In genomic region chr15:78982658-78983435, GRCm38 (mm10) we compare ENCODE assay signal across 8 mouse cellular contexts. TPM values are rescaled to one million over a fixed set of nuclear protein-coding genes. Genes with fewer than 3 reads are reported as not detected.
A peak's percentile ranks its signal among the peaks of the same experiment; 100 is the strongest.
DNase-seq lines count a peak whose midpoint lies in the region; ATAC-seq and TF ChIP-seq lines count a peak whose summit lies in the region.

No protein-coding gene starts in this region.

- H3K36me3 ChIP-seq in ES-Bruce4 (ENCODE audit: control insufficient read depth, insufficient read depth, low read length, poor library complexity, severe bottlenecking) = no peaks in the 10 kb centered on the region
- H3K36me3 ChIP-seq in heart, embryonic 16.5 days (ENCODE audit: control insufficient read depth, insufficient read depth) = no peaks in the 10 kb centered on the region
- no peaks in the 10 kb centered on the region for H3K36me3 ChIP-seq in neural tube, embryonic 14.5 days (ENCODE audit: control insufficient read depth, insufficient read depth, low read length)
- no peaks in the 10 kb centered on the region for H3K36me3 ChIP-seq in testis, adult 2 months (ENCODE audit: control insufficient read depth, insufficient read depth, low read length)

- H3K27ac ChIP-seq in ES-Bruce4 (ENCODE audit: insufficient read depth, low read length) = peak overlapping the region; percentile 87
- peak overlapping the region; percentile 94 for H3K27ac ChIP-seq in heart, embryonic 16.5 days (ENCODE audit: low read length)
- H3K27ac ChIP-seq in neural tube, embryonic 14.5 days (ENCODE audit: low read depth, low read length) = peak overlapping the region; percentile 70
- peak overlapping the region; percentile 86 for H3K27ac ChIP-seq in testis, adult 2 months (ENCODE audit: control insufficient read depth, insufficient read depth, low read depth, low read length)

- H3K4me1 ChIP-seq in ES-Bruce4 (ENCODE audit: control insufficient read depth, insufficient read depth, low read length) = peaks cover 2% of the 10 kb centered on the region
- peaks cover 52% of the 10 kb centered on the region for H3K4me1 ChIP-seq in heart, embryonic 16.5 days (ENCODE audit: control insufficient read depth, insufficient read depth, low read length)
- H3K4me1 ChIP-seq in lung, adult 2 months (ENCODE audit: control insufficient read depth, insufficient read depth, low read length) = peaks cover 11% of the 10 kb centered on the region
- H3K4me1 ChIP-seq in neural tube, embryonic 14.5 days (ENCODE audit: control insufficient read depth, insufficient read depth, low read length) = peaks cover 20% of the 10 kb centered on the region
- H3K4me1 ChIP-seq in testis, adult 2 months (ENCODE audit: control insufficient read depth, insufficient read depth, low read length) = peaks cover 18% of the 10 kb centered on the region

- ATAC-seq in erythroid progenitor cell, adult 5-6 weeks (replicated peaks; ENCODE audit: low FRiP score, poor library complexity, severe bottlenecking) = peak; percentile 84
- peak; percentile 82 for ATAC-seq in heart, embryonic 16.5 days (replicated peaks; ENCODE audit: extremely low read depth, insufficient read depth, low FRiP score)
- peak; percentile 82 for ATAC-seq in neural tube, embryonic 14.5 days (ENCODE audit: low read depth)

- no peak for TF ChIP-seq EP300 in ES-Bruce4 (IDR thresholded peaks at IDR 0.05; ENCODE audit: insufficient read depth, low read depth, low read length)

- H3K27me3 ChIP-seq in ES-Bruce4 (ENCODE audit: control insufficient read depth, insufficient read depth, low read length, poor library complexity, severe bottlenecking) = no peaks in the 10 kb centered on the region
- H3K27me3 ChIP-seq in heart, embryonic 16.5 days (ENCODE audit: control insufficient read depth, insufficient read depth, low read length) = no peaks in the 10 kb centered on the region
- H3K27me3 ChIP-seq in neural tube, embryonic 14.5 days (ENCODE audit: control insufficient read depth, insufficient read depth, low read length) = no peaks in the 10 kb centered on the region
- no peaks in the 10 kb centered on the region for H3K27me3 ChIP-seq in testis, adult 2 months (ENCODE audit: control insufficient read depth, insufficient read depth, low read length)

- peak overlapping the region; percentile 93 for H3K9ac ChIP-seq in ES-Bruce4 (ENCODE audit: low read depth, poor library complexity, severe bottlenecking)
- peak overlapping the region; percentile 92 for H3K9ac ChIP-seq in heart, embryonic 16.5 days (ENCODE audit: low read length)
- H3K9ac ChIP-seq in neural tube, embryonic 14.5 days (replicated peaks; ENCODE audit: low read depth, low read length) = peak overlapping the region; percentile 42; the same call in 1 of the 2 replicates

- peak; percentile 46 for TF ChIP-seq POLR2A in ES-Bruce4 (IDR thresholded peaks at IDR 0.05; ENCODE audit: insufficient read depth, low read length)
- peak; percentile 89; the same call in 1 of the 2 replicates for TF ChIP-seq POLR2A in lung, adult 2 months (IDR thresholded peaks at IDR 0.05; ENCODE audit: borderline replicate concordance, extremely low read depth, low read depth, low read length)
- TF ChIP-seq POLR2A in testis, adult 2 months (IDR thresholded peaks at IDR 0.05; ENCODE audit: control insufficient read depth, low read depth, low read length) = peak; percentile 48

- no peaks in the 10 kb centered on the region for H3K9me3 ChIP-seq in ES-Bruce4 (replicated peaks; ENCODE audit: control insufficient read depth, insufficient read depth, low read length, poor library complexity, severe bottlenecking)
- no peaks in the 10 kb centered on the region for H3K9me3 ChIP-seq in heart, embryonic 16.5 days (replicated peaks; ENCODE audit: control insufficient read depth, low read length)
- H3K9me3 ChIP-seq in neural tube, embryonic 14.5 days (ENCODE audit: control insufficient read depth, low read length) = no peaks in the 10 kb centered on the region

- peak overlapping the region; percentile 90 for H3K4me2 ChIP-seq in heart, embryonic 16.5 days (ENCODE audit: low read depth, low read length)
- peak overlapping the region; percentile 64 for H3K4me2 ChIP-seq in neural tube, embryonic 14.5 days (ENCODE audit: low read depth, low read length)

- peak overlapping the region; percentile 98 for H3K4me3 ChIP-seq in ES-Bruce4 (ENCODE audit: low read depth, low read length)
- peak overlapping the region; percentile 70 for H3K4me3 ChIP-seq in heart, embryonic 16.5 days (ENCODE audit: low read length)
- H3K4me3 ChIP-seq in lung, adult 2 months (replicated peaks; ENCODE audit: extremely low read depth, low read depth, low read length) = peak overlapping the region; percentile 97
- peak overlapping the region; percentile 47 for H3K4me3 ChIP-seq in neural tube, embryonic 14.5 days (ENCODE audit: low read depth, low read length)
- H3K4me3 ChIP-seq in testis, adult 2 months (ENCODE audit: control insufficient read depth, low read depth, low read length) = peak overlapping the region; percentile 84

- no peak for TF ChIP-seq CTCF in ES-Bruce4 (IDR thresholded peaks at IDR 0.05; ENCODE audit: low read depth, low read length)
- TF ChIP-seq CTCF in lung, adult 2 months (IDR thresholded peaks at IDR 0.05; ENCODE audit: insufficient read depth, low read length) = no peak
- no peak for TF ChIP-seq CTCF in testis, adult 2 months (IDR thresholded peaks at IDR 0.05; ENCODE audit: control insufficient read depth, insufficient read depth, insufficient replicate concordance, low read depth, low read length)

- 1% methylated on average over 58 of the region's 67 CpGs for WGBS in heart, embryonic 16.5 days
- WGBS in lung, adult 2 months = under 1% methylated on average over 67 of the region's 67 CpGs
- WGBS in neural tube, embryonic 14.5 days = 1% methylated on average over 56 of the region's 67 CpGs

- DNase-seq in c-Kit-negative CD71-positive TER-119-positive erythroid progenitor cells, embryonic 14.5 days (ENCODE audit: low read depth, low spot score) = peak; percentile 82
- peak; percentile 95 to 98 for DNase-seq in kidney, postnatal 25 days
- peak; percentile 85 for DNase-seq in lung, adult 2 months

RNA-seq across cellular contexts. Expression of gene Triobp, which starts 35.3 kb away (rescaled TPM):
- polyA plus RNA-seq in ES-Bruce4 (2011; ENCODE audit: insufficient read depth, insufficient read length, low read depth, missing spikeins) = 49.5 and 57.1 TPM in 2 replicates
- 40.7 and 72.8 TPM in 2 replicates for total RNA-seq in erythroid progenitor cell, adult 5-6 weeks (2015; ENCODE audit: low replicate concordance)
- 46.2 and 61.3 TPM in 2 replicates for total RNA-seq in erythroid progenitor cell, adult 5-6 weeks (2017; ENCODE audit: low replicate concordance)
- 47.9 and 53.7 TPM in 2 replicates for polyA plus RNA-seq in heart, embryonic 16.5 days (2015; fragmentation: Nextera tagmentation; extraction: Ambion mirVana)
- 49.6 and 56.3 TPM in 2 replicates for polyA plus RNA-seq in lung, adult 2 months (2012; rRNA removed)
- 33.9 and 35.4 TPM in 2 replicates for polyA plus RNA-seq in neural tube, embryonic 14.5 days (2014; fragmentation: Nextera tagmentation; extraction: Ambion mirVana)
- polyA plus RNA-seq in testis, adult 2 months (2012; rRNA removed) = 19.4 and 22.6 TPM in 2 replicates

RNA-seq across cellular contexts. Expression of gene H1f0, which starts 45.4 kb away (rescaled TPM):
- 59.8 TPM in 2 replicates for polyA plus RNA-seq in ES-Bruce4 (2011; ENCODE audit: insufficient read depth, insufficient read length, low read depth, missing spikeins)
- total RNA-seq in erythroid progenitor cell, adult 5-6 weeks (2015; ENCODE audit: low replicate concordance) = 13.7 and 21.4 TPM in 2 replicates
- total RNA-seq in erythroid progenitor cell, adult 5-6 weeks (2017; ENCODE audit: low replicate concordance) = 16.7 and 19.7 TPM in 2 replicates
- polyA plus RNA-seq in heart, embryonic 16.5 days (2015; fragmentation: Nextera tagmentation; extraction: Ambion mirVana) = 301 and 315 TPM in 2 replicates
- polyA plus RNA-seq in lung, adult 2 months (2012; rRNA removed) = 92.0 and 112 TPM in 2 replicates
- 45.6 and 126 TPM in 2 replicates for polyA plus RNA-seq in neural tube, embryonic 14.5 days (2014; fragmentation: Nextera tagmentation; extraction: Ambion mirVana)
- polyA plus RNA-seq in testis, adult 2 months (2012; rRNA removed) = 9.7 and 11.5 TPM in 2 replicates

RNA-seq across cellular contexts. Expression of gene Nol12, which starts 48.1 kb away (rescaled TPM):
- polyA plus RNA-seq in ES-Bruce4 (2011; ENCODE audit: insufficient read depth, insufficient read length, low read depth, missing spikeins) = 42.3 and 45.1 TPM in 2 replicates
- 12.6 and 22.6 TPM in 2 replicates for total RNA-seq in erythroid progenitor cell, adult 5-6 weeks (2015; ENCODE audit: low replicate concordance)
- 6.8 and 11.2 TPM in 2 replicates for total RNA-seq in erythroid progenitor cell, adult 5-6 weeks (2017; ENCODE audit: low replicate concordance)
- 28.3 and 33.7 TPM in 2 replicates for polyA plus RNA-seq in heart, embryonic 16.5 days (2015; fragmentation: Nextera tagmentation; extraction: Ambion mirVana)
- polyA plus RNA-seq in lung, adult 2 months (2012; rRNA removed) = 15.2 and 16.4 TPM in 2 replicates
- polyA plus RNA-seq in neural tube, embryonic 14.5 days (2014; fragmentation: Nextera tagmentation; extraction: Ambion mirVana) = 58.4 and 66.0 TPM in 2 replicates
- 40.7 and 44.6 TPM in 2 replicates for polyA plus RNA-seq in testis, adult 2 months (2012; rRNA removed)

RNA-seq across cellular contexts. Expression of gene Lgals1, which starts 56.3 kb away (rescaled TPM):
- 225 and 232 TPM in 2 replicates for polyA plus RNA-seq in ES-Bruce4 (2011; ENCODE audit: insufficient read depth, insufficient read length, low read depth, missing spikeins)
- 66.7 and 92.6 TPM in 2 replicates for total RNA-seq in erythroid progenitor cell, adult 5-6 weeks (2015; ENCODE audit: low replicate concordance)
- total RNA-seq in erythroid progenitor cell, adult 5-6 weeks (2017; ENCODE audit: low replicate concordance) = 67.5 and 70.4 TPM in 2 replicates
- polyA plus RNA-seq in heart, embryonic 16.5 days (2015; fragmentation: Nextera tagmentation; extraction: Ambion mirVana) = 718 and 722 TPM in 2 replicates
- 250 and 251 TPM in 2 replicates for polyA plus RNA-seq in lung, adult 2 months (2012; rRNA removed)
- 50.7 and 166 TPM in 2 replicates for polyA plus RNA-seq in neural tube, embryonic 14.5 days (2014; fragmentation: Nextera tagmentation; extraction: Ambion mirVana)
- polyA plus RNA-seq in testis, adult 2 months (2012; rRNA removed) = 92.0 and 106 TPM in 2 replicates

RNA-seq across cellular contexts. Expression of gene Galr3, which starts 58.8 kb away (rescaled TPM):
- not detected in 2 replicates for polyA plus RNA-seq in ES-Bruce4 (2011; ENCODE audit: insufficient read depth, insufficient read length, low read depth, missing spikeins)
- not detected in 2 replicates for total RNA-seq in erythroid progenitor cell, adult 5-6 weeks (2015; ENCODE audit: low replicate concordance)
- total RNA-seq in erythroid progenitor cell, adult 5-6 weeks (2017; ENCODE audit: low replicate concordance) = not detected in 2 replicates
- polyA plus RNA-seq in heart, embryonic 16.5 days (2015; fragmentation: Nextera tagmentation; extraction: Ambion mirVana) = not detected in 2 replicates
- polyA plus RNA-seq in lung, adult 2 months (2012; rRNA removed) = 1.3 and 1.8 TPM in 2 replicates
- not detected in 2 replicates for polyA plus RNA-seq in neural tube, embryonic 14.5 days (2014; fragmentation: Nextera tagmentation; extraction: Ambion mirVana)
- not detected in 2 replicates for polyA plus RNA-seq in testis, adult 2 months (2012; rRNA removed)

Comparison
In these comparisons a context has a peak if more than half of its experiments do, and no peak if none do; other contexts are left out.
1. Peak in every context shown above with its lines: DNase-seq, ATAC-seq, H3K4me3 ChIP-seq and H3K27ac ChIP-seq.
2. H3K4me3 ChIP-seq: peak in every context shown above with its lines; median percentile 98 in ES-Bruce4; 97 in lung, adult 2 months; 84 in testis, adult 2 months; 70 in heart, embryonic 16.5 days; 47 in neural tube, embryonic 14.5 days.
3. H3K9ac ChIP-seq: peak in every context shown above with its lines; median percentile 93 in ES-Bruce4; 92 in heart, embryonic 16.5 days; 42 in neural tube, embryonic 14.5 days.